ENCODE assay signal across 14 mouse cellular contexts in genomic region chr9:56564048-56564737, GRCm38 (mm10).
DNase-seq lines count a peak whose midpoint lies in the region; ATAC-seq and TF ChIP-seq lines count a peak whose summit lies in the region.
"Had no signal": no experiment of that assay in that cellular context is flagged by ENCODE, and none has a peak within 500 bp of the region (broad histone marks: within the 10 kb centered on the region; RNA-seq: fewer than 3 reads in every experiment).

No protein-coding gene starts in this region.

- peaks cover 8% of the 10 kb centered on the region; the same call in 1 of the 2 replicates for H3K4me1 ChIP-seq in forebrain, embryonic 16.5 days (replicated peaks; ENCODE audit: control insufficient read depth, insufficient read depth, low read length)
- peaks cover 17% of the 10 kb centered on the region for H3K4me1 ChIP-seq in forebrain, embryonic 12.5 days
- peaks cover 24% of the 10 kb centered on the region for H3K4me1 ChIP-seq in hindbrain, embryonic 13.5 days (replicated peaks)
- H3K4me1 ChIP-seq: liver, embryonic 13.5 days had no signal

- no peak overlapping the region for H3K27ac ChIP-seq in forebrain, embryonic 16.5 days (ENCODE audit: low read length)
- H3K27ac ChIP-seq in forebrain, embryonic 12.5 days: no peak overlapping the region
- peak overlapping the region; percentile 30 for H3K27ac ChIP-seq in hindbrain, embryonic 13.5 days
- H3K27ac ChIP-seq: limb, embryonic 10.5 days; liver, embryonic 13.5 days had no signal

- no peak for TF ChIP-seq POLR2A in brain, embryonic 14.5 days (IDR thresholded peaks at IDR 0.05; ENCODE audit: borderline replicate concordance, extremely low read depth, insufficient read depth, insufficient read length, poor library complexity, severe bottlenecking)

- no peak for TF ChIP-seq CTCF in brain, embryonic 14.5 days (IDR thresholded peaks at IDR 0.05; ENCODE audit: borderline replicate concordance, extremely low read depth, insufficient read depth, insufficient read length)

- no peak overlapping the region for H3K4me3 ChIP-seq in forebrain, embryonic 16.5 days (replicated peaks; ENCODE audit: low read length)
- no peak overlapping the region for H3K4me3 ChIP-seq in forebrain, embryonic 12.5 days (replicated peaks)
- H3K4me3 ChIP-seq in hindbrain, embryonic 13.5 days: no peak overlapping the region
- H3K4me3 ChIP-seq: limb, embryonic 10.5 days; liver, embryonic 13.5 days had no signal

- H3K27me3 ChIP-seq in forebrain, embryonic 16.5 days (replicated peaks; ENCODE audit: control insufficient read depth, insufficient read depth, low read length): no peaks in the 10 kb centered on the region
- peaks cover 15% of the 10 kb centered on the region; the same call in 1 of the 2 replicates for H3K27me3 ChIP-seq in forebrain, embryonic 12.5 days
- H3K27me3 ChIP-seq in hindbrain, embryonic 13.5 days: no peaks in the 10 kb centered on the region
- H3K27me3 ChIP-seq: liver, embryonic 13.5 days had no signal

- no peaks in the 10 kb centered on the region for H3K9me3 ChIP-seq in forebrain, embryonic 16.5 days (ENCODE audit: control insufficient read depth, low read length)
- H3K9me3 ChIP-seq in forebrain, embryonic 12.5 days: no peaks in the 10 kb centered on the region
- H3K9me3 ChIP-seq in hindbrain, embryonic 13.5 days: no peaks in the 10 kb centered on the region
- H3K9me3 ChIP-seq: limb, embryonic 10.5 days; liver, embryonic 13.5 days had no signal

- 11% methylated on average over 11 of the region's 11 CpGs for WGBS in forebrain, embryonic 16.5 days
- WGBS in forebrain, embryonic 12.5 days: 11% methylated on average over 11 of the region's 11 CpGs
- 14% methylated on average over 11 of the region's 11 CpGs for WGBS in hindbrain, embryonic 13.5 days

- H3K4me2 ChIP-seq in forebrain, embryonic 16.5 days (ENCODE audit: low read length): no peak overlapping the region
- H3K4me2 ChIP-seq in forebrain, embryonic 12.5 days: no peak overlapping the region
- H3K4me2 ChIP-seq in hindbrain, embryonic 13.5 days: no peak overlapping the region
- H3K4me2 ChIP-seq: liver, embryonic 13.5 days had no signal

- H3K36me3 ChIP-seq in forebrain, embryonic 16.5 days (ENCODE audit: control insufficient read depth, insufficient read depth): no peaks in the 10 kb centered on the region
- H3K36me3 ChIP-seq in forebrain, embryonic 12.5 days (replicated peaks): no peaks in the 10 kb centered on the region
- H3K36me3 ChIP-seq in hindbrain, embryonic 13.5 days: no peaks in the 10 kb centered on the region
- H3K36me3 ChIP-seq: limb, embryonic 10.5 days; liver, embryonic 13.5 days had no signal

- peak; percentile 62 for DNase-seq in brain, embryonic 14.5 days (ENCODE audit: low read depth)
- peak; percentile 42 for DNase-seq in mesoderm, embryonic 11.5 days (ENCODE audit: low read depth, low spot score)
- DNase-seq in Muller cell, postnatal 12 days (ENCODE audit: inconsistent ontology term): no peak
- DNase-seq in thymus, postnatal 25 days: no peak
- no peak for DNase-seq in layer of hippocampus, postnatal 36 days
- DNase-seq: cerebellum, adult 11 months; gastrocnemius, postnatal 36 days; kidney, adult 2 months; kidney, postnatal 36 days; liver, embryonic 13.5 days had no signal

- H3K9ac ChIP-seq in forebrain, embryonic 16.5 days (replicated peaks; ENCODE audit: low read depth, low read length): peak overlapping the region; percentile 40; the same call in 1 of the 2 replicates
- H3K9ac ChIP-seq in forebrain, embryonic 12.5 days: no peak overlapping the region
- H3K9ac ChIP-seq in hindbrain, embryonic 13.5 days: no peak overlapping the region
- H3K9ac ChIP-seq: liver, embryonic 13.5 days had no signal

- ATAC-seq in forebrain, embryonic 16.5 days: no peak
- ATAC-seq in forebrain, embryonic 12.5 days (ENCODE audit: low FRiP score): no peak
- ATAC-seq in hindbrain, embryonic 13.5 days (ENCODE audit: low FRiP score): no peak

Comparison
In these comparisons a context has a peak if more than half of its experiments do, and no peak if none do; other contexts are left out.
1. DNase-seq: peak in brain, embryonic 14.5 days (single experiment) and mesoderm, embryonic 11.5 days (single experiment); none in Muller cell, postnatal 12 days (single experiment), thymus, postnatal 25 days (single experiment) and layer of hippocampus, postnatal 36 days (0 of 2).